Mouse (Mus musculus) heart, postnatal 25 days (tissue): ENCODE measurements around the gene Acox3. TPM values are rescaled to one million over a fixed set of nuclear protein-coding genes. Genes with fewer than 3 reads are reported as not detected.
A peak's percentile ranks its signal among the peaks of the same experiment; 100 is the strongest.

Experiments
- DNase-seq: peaks from one replicate; pipeline ENCODE4 v3.0.0; 2022; ENCODE audit warnings: low spot score
- intact Hi-C: fragments of 180-260 bp; cut with DNase I; formaldehyde crosslinking; loops from one replicate; pipeline ENCODE4 v1.15.1; 2025
- total RNA-seq, 2 experiments: library from RNA; stranded (reverse); gene quantifications; 2 replicates each; pipeline ENCODE4 v1.2.3; 2021

Acox3 gene
- total RNA-seq, 2 experiments from 2014 or later: 23.3 to 27.2 TPM

DNA sequence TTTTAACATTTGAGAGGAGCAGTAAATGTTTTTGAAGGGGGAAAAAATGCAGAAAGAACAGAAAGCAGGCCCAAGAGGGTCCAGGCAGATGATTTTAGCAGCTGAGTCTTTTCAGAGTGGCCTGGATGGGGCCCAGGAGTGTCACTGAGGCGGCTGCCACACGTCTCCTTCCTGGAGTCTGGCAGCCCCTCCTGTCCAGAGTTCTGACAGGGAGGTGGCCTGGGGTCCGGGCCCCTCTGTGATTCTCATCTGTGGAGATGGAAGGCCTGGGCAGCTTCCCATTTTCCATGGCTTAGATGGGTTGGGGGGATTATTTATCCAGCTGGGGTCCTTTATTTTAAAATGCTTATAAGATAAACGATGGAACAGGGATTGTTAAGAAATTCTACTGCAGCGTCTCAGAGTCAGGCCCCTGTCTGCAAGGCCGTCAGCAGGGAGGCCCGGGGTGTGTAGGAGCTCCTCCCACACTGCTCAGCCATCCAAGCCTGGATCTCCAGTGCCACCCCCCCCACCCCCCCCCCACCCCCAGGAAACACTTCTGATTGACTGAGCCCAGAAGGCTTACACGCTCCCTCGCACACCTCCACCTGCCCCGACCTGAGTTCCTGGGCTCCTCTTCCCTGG is 59.2 kb downstream of the Acox3 start:
- DNase-seq: no peak
- intact Hi-C loops: no loop called here

DNA sequence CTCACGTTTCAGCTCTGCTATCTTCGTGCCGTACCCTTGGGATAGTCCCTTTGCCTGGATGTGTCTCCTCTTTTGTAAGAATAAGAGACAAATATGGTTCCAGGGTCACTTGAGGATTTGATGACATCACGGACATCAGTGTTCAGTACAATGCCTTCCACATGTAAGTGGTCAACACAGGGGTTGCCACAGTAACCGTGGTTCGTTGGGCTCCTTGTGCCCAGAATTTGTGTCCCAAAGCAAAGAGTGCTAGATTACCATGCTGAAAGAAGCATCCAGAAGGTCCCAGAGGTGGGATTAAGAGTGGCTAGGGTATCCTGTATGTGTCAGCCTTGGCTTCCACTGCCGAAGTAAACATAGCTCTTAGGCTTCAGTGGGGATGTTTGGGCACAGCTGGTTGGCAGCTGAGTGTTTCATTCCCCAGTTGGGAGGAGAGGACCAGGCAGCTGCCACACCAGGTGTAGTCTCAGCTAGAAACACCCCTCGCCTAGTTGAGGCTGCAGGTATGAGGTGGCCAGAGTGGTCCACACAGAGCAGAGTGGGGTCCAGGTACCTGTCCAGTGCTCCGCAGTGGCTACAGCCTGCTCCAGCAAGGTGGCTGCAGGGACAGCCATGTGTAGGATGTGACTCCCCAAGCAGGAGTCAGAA is 60.7 kb downstream of the Acox3 start:
- no peak for DNase-seq
- intact Hi-C loops: no loop called here

DNA sequence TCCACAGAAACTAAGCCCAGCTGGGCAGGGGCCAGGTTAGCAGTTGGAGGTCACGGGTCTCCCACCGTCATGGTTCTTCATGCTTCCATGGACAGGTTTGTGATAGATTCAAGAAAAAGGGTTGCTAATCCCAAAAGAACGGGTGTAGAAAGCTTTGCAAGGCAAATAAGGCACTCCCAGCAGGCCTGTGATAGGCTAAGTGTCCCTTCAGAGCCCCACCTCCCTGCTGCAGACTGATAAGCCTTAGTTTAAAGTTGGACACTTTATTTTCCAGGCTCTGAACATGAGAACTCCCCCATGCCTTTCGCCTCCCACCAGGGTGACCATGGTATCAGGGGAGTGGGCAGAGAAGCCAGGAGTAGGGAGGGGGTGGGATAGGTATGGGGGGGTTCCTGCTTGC is 61.2 kb downstream of the Acox3 start:
- intact Hi-C loops: no loop called here
- no peak for DNase-seq

DNA sequence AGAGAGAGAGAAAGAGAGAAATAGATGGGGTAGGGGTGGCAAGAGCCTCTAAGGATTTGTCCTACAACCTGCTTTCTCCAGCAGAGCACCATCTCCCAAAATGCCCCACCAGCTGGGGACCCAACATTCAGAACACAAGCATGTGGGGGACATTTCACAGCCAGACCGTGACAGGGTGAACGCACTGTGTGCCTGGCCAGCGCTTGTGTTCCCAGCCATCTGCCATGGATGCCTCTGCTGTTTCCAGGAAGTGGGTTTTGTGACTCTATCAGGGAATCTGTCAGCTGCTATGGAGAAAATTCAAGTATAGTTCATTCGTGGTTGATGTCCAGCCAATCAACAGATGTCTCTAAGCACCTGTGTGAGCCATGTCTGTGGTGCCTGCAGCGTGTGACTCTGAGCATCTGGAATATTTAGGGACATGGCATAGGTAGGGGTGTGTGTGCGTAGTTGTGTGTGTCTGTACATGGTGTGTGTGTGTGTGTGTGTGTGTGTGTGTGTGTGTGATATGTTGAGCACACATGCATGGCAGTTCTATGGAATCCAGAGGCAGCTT is 63.2 kb downstream of the Acox3 start:
- intact Hi-C loops: no loop called here
- no peak for DNase-seq

DNA sequence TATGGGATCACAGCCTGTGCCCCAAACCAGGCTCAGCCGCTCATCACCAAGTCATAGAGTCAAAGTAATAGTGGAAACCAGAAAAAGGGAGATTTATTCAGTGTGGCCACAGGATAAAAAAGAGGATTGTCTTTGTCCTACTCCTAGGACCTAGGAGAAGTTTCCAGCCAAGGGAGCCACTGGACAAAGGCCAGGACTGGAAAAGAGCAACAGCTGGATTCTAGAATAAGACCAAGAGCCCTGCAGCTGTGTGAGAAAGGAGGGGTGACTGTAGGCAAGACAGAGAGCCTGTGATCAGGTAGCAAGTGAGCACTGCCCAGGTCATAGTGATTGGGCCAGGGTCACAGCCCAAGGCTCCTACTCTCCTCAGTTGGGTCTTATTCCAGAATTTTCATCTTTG is 64.1 kb downstream of the Acox3 start:
- intact Hi-C loops: no loop called here
- no peak for DNase-seq

DNA sequence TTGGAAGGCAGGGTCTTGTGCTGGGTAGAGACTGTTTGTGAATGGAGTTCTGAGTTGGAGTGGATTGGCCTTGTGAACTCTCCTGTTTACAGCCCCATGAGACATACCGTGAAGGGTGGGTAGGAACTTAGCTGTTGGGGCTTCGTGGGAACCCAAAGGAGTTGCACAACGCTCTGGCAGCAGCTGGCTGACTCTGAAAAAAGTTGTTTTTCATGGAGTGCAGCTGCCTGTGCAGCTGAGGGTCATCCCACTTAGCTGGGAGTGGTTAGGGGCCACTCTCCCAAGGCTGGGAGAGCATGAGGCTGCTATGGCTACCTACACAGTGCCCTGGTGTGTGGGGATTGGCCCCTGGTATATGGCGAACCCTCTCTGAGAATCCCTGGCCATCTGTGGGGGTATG is 64.7 kb downstream of the Acox3 start:
- intact Hi-C loops: no loop called here
- peak; percentile 66 for DNase-seq

DNA sequence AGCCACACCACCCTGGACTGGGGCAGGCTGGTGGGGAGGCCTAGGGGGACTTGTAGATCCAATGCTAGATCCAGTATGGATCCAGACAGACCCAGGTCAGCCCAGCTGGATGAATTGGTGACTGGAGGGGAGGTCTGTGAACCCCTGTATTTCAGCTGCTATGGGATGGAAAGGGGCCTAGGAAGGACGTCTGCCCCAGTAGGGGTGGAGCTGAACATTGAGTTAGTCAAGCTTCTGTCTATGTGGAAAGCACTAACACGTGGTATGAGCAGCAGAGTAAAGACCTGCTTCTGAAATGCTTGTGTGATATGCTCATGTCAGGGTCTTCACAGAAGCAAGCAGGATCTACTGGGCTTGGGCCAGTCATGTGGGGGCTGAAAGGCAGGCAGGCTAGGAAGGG is 65.4 kb downstream of the Acox3 start:
- intact Hi-C loops: no loop called here
- DNase-seq: no peak

DNA sequence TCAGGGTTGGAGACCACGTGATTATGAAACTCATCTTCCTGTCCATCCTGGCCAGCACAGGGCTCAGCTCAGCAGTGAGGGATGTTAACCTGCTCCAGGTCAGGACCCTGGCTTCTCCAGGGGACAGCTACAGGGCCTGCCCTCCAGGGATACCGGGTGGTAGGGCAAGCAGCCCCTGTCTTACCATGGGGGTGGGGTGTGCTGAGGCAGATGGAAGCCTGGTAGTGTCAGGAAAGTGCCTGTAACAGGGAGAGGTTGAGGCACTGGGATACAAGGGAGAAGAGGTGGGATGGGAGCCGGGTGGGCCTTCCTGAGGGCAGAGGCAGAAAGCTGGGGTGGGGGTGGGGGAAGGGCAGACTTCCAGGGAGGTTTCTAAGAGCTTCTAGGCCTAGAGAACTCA is 69.5 kb downstream of the Acox3 start:
- intact Hi-C loops: no loop called here
- no peak for DNase-seq

DNA sequence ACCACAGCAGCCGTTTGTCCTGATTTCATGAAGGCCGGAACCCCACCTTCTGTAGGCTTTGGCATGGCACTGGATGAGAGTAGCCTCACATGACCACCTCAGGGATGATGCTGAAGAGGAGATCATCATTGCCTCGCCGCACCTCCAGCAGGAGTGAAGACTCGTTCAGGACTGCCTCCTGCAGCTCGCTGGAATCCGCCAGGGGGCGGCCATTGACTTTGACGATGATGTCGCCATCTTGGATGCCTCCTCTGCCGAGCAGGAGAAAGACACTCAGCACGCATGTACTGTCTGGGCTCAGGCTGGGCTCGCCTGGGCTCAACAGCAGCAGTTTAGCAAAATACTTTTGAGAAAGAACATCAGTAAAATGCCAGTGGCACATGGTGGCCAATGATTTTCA is 70.0 kb downstream of the Acox3 start:
- DNase-seq: no peak
- intact Hi-C loops: no loop called here

DNA sequence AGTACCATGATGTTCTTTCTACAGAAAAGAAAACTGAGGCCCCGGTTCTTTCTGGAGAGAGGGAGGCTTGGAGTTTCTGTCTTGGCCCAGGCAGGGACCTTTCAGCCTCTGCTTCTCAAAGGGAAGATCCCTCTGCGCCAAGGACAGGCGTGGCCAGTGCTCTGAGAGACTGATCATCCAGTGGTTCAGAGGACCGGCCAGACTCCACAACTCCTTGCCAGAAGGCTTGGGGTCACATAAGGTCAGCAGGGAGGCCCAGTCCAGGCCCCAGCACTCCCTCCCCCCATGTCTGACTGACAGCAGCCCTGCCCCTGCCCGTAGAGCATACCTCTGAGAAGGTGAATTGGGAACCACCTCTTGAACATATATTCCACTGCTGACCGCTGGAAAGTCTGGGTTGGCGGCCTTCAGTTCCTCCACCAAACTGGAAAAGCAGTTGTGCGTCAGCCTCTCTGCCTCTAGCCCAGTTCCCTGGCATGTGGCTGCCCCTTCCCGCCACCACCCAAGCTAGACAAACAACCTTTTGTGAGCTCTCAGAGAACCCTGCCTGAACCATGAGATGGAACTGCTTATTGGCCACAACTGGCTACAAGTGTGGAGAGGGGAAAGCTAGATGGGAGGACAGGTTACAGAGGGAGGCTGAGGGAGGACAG is 71.0 kb downstream of the Acox3 start:
- intact Hi-C loops: no loop called here
- peak; percentile 57 for DNase-seq

DNA sequence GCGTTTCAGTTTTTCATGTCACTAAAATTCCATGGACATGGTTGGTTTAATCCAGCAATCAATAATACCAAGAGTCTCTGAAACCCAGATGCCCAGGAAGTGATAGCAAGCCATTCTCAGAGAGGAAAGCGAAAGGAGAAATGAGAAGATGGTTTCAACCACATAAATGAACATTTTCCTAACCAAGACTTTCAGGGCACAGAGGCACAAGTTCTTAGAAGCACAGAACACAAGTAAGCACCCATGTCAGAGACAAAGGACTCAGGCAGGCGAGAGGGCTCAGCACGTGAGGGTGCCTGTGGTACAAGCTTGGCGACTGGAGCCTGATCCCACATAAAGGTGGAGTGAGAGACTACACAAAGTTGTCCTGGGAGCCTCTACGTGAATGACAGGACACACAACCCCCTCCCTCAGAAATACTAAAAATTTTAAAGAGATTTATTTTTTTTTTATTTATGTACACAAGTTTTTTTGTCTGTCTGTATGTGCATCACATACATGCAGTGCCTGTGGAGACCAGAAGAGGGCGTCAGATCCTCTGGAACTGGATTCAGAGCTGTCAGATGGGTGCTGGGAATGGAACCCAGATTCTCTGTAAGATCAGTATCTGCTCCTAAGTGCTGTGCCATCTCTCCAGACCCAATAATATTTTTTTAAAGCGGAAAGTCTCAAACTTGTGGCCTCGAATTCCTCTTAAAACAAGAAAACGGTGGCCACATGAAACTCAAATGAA is 73.1 kb downstream of the Acox3 start:
- intact Hi-C loops: no loop called here

DNA sequence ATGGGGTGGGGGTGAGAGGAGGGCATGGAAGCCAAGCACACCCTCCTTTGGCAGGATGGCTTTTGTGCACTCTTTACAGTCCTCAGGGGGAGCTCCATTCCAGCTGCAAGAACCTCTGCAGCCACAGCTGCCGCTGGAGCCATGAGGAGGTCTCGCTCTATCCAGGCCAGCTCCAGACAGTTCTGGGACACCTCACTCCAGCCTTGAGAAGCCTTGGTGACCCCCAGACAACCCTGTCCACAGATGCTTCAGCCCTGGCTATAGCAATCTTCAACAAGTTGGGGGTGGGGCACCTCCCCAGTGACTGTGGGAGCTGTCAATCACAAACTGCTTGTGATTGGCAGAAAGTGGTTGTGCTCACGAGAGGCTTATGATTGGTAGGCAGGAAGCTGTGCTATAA is 76.7 kb downstream of the Acox3 start:
- DNase-seq: no peak

More for the DNA sequence above, 73.1 kb downstream of the Acox3 start:
- no peak for DNase-seq

DNA sequence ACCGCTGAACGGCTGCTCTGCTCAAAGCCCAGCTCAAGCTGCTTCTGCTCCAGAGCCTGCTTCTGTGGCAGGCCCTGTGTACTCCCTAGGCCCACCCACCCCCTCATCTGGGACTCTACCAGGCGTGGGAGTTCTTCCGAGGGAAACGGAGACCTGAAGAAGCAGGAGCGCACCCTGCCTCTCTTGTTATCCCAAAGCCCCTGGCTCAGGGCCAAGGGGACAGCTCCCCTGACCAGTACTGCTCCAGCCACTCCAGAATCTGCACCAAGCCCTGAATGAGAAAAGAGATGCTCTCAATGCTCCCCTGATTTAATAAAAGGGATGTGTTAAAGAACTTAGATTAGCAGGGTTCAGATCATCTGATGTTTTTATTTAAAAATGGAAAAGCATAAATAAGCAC is 78.4 kb downstream of the Acox3 start:
- intact Hi-C loops: no loop called here
- no peak for DNase-seq

More for the DNA sequence above, 76.7 kb downstream of the Acox3 start:
- intact Hi-C loops: no loop called here

DNA sequence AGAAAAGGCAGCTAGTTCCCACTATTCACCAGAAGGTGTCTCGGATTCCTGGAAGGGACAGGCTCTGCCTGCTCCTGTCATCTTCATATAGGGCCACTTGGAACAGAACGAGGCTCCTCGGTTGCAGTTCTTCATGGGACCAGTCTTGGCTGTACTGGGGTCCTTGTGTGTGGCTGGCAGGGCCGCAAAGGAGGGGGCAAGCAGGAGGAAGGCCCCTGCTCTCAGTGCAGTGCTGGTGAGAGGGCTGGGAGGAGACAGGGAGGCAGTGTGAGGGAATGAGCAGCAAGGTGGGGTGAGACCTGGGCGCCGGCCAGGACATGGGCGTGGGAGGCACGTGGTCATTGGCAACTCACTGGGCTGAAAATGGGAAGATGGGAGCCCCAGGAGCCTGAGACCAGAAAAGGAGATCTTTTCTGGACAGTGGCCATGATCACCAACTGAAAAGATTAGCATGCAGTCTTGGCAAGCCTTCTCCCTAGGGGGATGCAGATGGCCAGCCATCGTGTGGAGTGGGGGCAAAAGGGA is 79.2 kb downstream of the Acox3 start:
- no peak for DNase-seq
- intact Hi-C loops: no loop called here

Other genes starting within 250 kb of the Acox3 start
- gene Hmx1, start 193.9 kb upstream of the Acox3 start, total RNA-seq: not detected
- under 1 TPM; 0.94 to 0.98 TPM for gene Cpz, start 57.3 kb upstream of the Acox3 start, total RNA-seq
- gene Trmt44, start 8.0 kb upstream of the Acox3 start, total RNA-seq: 1 to 10 TPM; 1.8 to 2.6 TPM
- 100 to 1,000 TPM; 116 to 131 TPM for gene Htra3, start 96.7 kb downstream of the Acox3 start, total RNA-seq
- gene Sh3tc1, start 156.9 kb downstream of the Acox3 start, total RNA-seq: 10 to 100 TPM in 1 of 2 experiments, 1 to 10 TPM in 1; 9.7 to 10.5 TPM
- 10 to 100 TPM; 14.9 to 16.0 TPM for gene Ablim2, start 174.8 kb downstream of the Acox3 start, total RNA-seq